Mouse (Mus musculus) myocyte (in vitro differentiated cells): Measurements from ENCODE around the gene Hectd1.

ENCODE experiments used
- CEBPB ChIP-seq: IDR thresholded peaks from 2 replicates; pipeline ENCODE4 v1.6.1; 2011; ENCODE audit warnings: mild to moderate bottlenecking, moderate library complexity; ENCODE audit not compliant: poor library complexity, insufficient read depth, severe bottlenecking
- POLR2A ChIP-seq: IDR thresholded peaks from one replicate; pipeline ENCODE4 v1.6.1; 2011; ENCODE audit warnings: low read depth, mild to moderate bottlenecking, control low read depth, moderate library complexity; ENCODE audit not compliant: insufficient read length
- POLR2AphosphoS2 ChIP-seq: IDR thresholded peaks from one replicate; pipeline ENCODE4 v1.6.1; 2011; ENCODE audit warnings: low read depth, control low read depth; ENCODE audit not compliant: insufficient read length
- REST ChIP-seq: IDR thresholded peaks from one replicate; pipeline ENCODE4 v1.6.1; 2011; ENCODE audit warnings: mild to moderate bottlenecking, control low read depth, moderate library complexity; ENCODE audit not compliant: insufficient read depth, insufficient read length

DNA sequence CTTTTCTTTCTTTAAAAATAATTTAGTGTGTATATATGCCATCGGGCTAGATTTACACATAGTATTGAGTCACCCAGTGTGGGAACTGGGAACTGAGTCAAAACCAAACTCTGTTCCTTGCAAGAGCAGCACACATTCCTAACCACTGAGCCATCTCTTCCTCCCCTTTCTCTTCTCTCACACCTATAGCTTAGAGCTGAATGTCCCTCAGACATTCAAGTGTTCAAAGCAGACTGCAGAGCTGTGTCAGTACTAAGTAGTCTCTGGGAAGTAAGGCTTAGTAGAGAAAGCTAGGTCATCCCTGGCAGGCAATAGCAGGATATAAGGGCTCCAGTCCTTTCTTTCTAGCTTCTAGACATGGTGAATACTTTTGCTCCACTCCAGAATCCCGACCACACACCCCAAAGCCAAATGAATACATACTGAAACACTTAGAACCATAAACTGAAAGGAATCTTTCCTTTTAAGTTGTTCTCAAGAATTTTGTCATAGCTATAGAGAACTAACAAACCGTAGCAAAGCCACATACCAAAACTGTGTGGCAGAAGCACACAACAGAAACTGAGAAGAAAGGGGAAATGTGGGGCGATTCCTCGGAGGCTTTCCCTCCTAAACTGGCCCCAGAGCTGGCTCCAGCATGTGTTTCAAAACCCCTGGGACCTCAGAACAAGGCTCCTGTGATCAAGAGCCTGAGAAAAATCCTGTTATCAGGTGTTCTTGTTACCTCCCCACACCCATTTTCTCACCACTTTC is 17.8 kb downstream of the Hectd1 start:
- no peak for TF ChIP-seq REST
- no peak for TF ChIP-seq POLR2AphosphoS2
- no peak for TF ChIP-seq CEBPB
- no peak for TF ChIP-seq POLR2A
